Mouse (Mus musculus): Measurements from ENCODE around the gene Rsph14. TPM values are rescaled to one million over a fixed set of nuclear protein-coding genes. Genes with fewer than 3 reads are reported as not detected.
"Not testable (repeated sequence)": the region's sequence is repeated elsewhere in the genome, so short reads cannot be mapped to it uniquely, and the experiment has no call there.

Rsph14 gene
- total RNA-seq, 2 experiments from 2014 or later = 0.27 to 0.31 TPM

DNA sequence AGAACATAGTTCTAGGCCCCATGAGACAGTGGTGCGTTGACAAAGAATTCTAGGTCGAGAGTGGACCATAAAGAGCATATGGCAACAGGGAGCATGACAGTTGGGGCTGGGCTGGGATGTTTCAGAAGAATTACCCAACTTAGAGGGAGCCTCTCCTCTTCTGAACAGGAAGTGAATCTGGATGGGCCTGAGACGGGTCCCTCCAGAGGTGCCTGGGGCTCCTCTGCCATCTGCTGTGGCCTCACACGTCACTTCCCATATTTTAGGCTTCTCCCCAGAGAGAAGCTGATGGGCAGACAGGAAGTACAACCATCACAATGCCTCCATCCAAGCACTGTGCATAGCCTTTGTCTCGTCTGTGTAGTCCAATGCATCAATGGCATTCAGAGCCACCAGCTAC is 23.3 kb upstream of the Rsph14 start:
- no peak for DNase-seq (ENCODE audit: extremely low spot score in 1 of 2, low spot score in 1 of 2)

DNA sequence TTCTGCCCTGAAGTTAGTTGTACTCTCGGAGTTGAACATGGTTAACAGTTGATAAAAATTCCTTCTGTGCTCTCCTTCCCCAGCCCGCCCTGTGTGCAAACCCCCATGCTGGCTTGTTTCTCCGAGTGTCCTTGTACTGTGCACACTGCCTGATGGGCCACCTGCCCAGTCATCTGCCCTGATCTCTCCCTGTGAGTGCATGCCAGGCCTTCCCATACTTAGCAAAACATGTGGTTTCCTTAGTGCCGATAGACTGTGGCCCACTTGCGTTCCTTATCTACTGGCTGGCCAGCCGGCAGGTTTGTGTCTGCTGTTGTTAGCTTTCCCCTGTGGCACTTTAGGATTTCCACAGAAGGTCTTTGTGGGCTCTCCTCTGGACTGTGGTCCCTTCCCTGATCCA is 21.7 kb upstream of the Rsph14 start:
- no peak for DNase-seq (ENCODE audit: extremely low spot score in 1 of 2, low spot score in 1 of 2)

DNA sequence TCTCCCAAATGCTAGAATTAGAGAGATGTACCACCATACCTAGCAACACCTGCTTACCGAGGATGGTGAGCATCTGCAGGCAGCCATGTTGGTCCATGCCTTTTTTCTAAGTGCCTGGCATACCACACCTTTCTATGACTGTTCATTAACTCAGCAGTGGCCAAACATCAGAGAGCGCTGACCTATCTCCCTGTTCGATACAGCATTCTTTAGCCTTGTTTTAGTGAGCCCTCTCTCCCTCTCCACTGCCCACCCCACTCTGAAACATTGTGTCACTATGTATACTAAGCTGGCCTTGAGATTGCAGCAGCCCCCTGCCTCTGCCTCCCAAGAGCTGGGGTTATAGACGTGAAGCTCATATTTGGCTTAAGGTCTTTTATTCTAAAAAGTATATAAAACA is 21.3 kb upstream of the Rsph14 start:
- DNase-seq (ENCODE audit: extremely low spot score in 1 of 2, low spot score in 1 of 2) = no peak

DNA sequence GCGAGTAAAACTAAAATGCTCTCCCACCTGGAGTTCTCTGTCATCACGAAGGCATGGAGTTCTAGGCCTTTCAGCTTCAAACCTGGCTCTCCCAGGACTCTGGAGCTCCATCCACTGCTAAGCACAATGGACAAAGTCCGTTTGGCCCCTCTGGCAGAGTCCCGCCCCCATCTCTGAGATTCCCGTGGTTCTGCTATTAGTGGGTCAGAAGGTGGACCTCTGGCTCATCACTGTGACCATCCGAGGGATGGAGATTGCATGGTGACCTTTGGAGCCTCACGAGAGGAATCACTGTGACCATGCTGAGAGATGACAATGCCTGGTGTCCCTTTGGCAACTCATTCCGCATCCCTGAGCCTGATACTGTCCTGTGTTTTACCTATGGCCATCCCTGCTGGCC is 20.5 kb upstream of the Rsph14 start:
- no peak for DNase-seq (ENCODE audit: extremely low spot score in 1 of 2, low spot score in 1 of 2)

DNA sequence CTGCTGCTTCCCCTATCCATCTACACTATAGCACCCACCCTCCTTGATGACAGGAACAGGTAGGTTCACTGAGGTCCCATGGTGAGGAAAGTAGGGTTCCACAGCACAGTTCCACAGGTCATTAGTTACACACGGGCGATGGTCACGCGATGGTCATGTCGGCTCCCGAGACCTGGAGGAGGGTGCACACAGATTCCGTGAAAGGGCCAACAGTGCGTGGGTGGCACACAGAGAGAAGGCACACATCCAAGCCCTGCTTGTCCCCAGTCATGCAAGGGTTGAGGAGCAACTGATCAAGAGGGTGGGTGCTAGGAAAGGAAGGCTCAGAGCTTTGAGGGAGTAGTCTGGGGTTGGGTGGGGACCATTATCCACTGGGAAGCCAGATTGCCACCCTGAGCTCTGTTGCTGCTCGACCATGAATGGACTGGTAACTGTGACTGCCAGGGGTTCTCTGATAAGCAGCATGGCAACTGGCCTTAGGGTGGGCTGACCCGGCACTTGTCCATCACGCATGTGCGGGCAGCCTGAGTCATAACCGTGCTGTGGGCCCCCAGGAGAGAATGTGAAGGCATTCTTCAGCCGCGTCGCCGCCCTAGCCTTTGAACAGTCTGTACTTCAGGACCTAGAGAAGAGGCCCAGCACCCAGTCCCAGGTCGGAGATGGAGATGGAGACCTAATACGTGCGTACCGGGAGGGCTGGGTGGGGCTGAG is 19.1 kb upstream of the Rsph14 start:
- no peak for DNase-seq (ENCODE audit: extremely low spot score in 1 of 2, low spot score in 1 of 2)

DNA sequence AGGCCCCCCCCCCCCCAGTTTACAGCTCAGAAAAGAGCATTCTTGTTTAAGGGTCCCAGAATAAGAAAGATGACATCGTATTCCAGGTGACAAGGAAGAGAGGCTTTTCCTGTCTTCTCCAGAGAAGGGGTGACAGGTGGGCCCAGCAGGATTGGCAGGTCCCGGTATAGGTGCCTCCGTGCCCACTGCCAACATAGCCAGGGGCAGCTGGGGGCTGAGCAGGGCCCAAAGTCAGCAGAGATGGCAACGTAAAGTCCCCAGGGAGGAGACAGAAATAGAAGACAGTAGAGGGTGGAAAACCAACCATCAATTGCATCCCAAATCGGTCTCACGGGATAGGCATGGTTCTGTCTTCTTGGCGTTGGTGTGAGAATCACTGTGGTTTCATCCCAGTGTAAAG is 16.3 kb upstream of the Rsph14 start:
- no peak for DNase-seq (ENCODE audit: extremely low spot score in 1 of 2, low spot score in 1 of 2)

DNA sequence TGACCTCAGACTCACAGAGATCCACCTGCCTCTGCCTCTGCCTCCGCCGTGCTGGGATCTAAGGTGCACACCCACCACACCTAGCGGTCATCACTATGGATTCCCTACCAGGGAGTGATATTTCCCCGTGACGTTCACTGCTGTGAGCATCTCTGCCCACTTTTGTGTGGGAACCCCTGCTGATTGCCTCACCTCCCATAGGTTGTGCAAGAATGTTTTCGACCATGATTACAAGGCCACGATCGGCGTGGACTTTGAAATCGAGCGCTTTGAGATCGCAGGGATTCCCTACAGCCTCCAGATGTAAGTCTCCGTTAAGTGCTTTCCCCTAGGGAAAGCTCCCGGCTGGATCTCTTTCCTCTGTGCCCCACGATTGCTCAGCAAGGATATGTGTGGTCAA is 13.4 kb upstream of the Rsph14 start:
- no peak for DNase-seq (ENCODE audit: extremely low spot score in 1 of 2, low spot score in 1 of 2)

DNA sequence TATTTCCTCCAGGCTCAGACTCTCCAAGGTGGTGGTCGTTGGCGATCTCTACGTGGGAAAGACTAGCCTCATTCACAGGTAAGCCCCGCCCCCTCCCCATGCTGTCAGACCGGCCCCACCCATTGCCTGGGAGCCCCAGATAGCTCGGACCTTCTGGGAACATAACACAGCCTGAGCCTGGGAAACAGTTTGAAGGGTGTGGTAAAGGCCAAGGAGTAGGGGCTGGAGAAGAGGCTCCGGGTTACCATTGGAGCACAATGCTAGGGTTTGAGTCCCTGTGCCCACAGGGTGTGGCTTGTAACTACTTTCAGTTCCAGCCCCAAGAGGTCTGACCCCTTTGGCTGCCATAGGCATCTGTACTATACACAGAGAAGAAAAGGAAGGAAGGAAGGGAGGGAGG is 12.1 kb upstream of the Rsph14 start:
- DNase-seq (ENCODE audit: extremely low spot score in 1 of 2, low spot score in 1 of 2) = no peak

DNA sequence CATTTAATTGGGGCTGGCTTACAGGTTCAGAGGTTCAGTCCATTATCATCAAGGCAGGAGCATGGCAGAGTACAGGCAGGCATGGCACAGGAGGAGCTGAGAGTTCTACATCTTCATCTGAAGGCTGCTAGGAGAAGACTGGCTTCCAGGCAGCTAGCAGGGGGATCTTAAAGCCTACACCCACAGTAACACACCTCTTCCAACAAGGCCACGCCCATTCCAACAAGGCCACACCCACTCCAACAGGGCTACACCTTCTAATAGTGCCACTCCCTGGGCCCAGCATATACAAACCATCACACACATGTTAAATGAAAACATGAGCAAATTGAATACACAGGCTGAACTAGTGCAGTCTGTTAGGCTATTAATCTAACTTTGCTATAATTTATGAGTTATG is 9.7 kb upstream of the Rsph14 start:
- not testable (repeated sequence) for DNase-seq (ENCODE audit: extremely low spot score in 1 of 2, low spot score in 1 of 2)

DNA sequence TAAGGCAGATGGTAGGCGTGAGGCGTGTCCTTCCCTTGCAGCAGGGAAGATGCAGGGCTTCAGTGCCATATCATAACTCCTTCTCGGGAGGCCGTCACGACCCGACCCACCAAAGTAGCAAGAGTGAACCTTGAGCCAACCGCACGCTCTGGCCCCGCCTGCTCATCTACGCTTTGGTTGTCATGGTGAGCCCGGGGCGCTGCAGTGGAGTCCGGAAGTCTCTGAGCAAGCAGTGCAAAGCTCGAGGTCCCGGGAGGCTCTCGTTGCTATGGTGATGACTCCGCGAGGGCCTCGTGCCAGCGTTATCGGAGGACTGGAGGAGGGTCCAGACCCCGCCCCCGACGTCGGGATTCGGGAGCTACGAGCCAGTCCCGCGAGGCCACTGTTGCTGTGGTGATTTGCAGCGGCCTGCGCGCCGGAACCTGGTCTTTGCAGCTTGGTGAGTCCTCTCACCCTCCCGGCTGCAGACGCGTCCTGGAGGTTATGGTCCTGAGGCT is 4.5 kb upstream of the Rsph14 start, which contains the start of gene Rab36:
Gene Rab36, plus strand, starts transcription at position 176 of the 497 bp plus-strand sequence.
- peak; percentile 83 to 85 for DNase-seq (ENCODE audit: extremely low spot score in 1 of 2, low spot score in 1 of 2)

DNA sequence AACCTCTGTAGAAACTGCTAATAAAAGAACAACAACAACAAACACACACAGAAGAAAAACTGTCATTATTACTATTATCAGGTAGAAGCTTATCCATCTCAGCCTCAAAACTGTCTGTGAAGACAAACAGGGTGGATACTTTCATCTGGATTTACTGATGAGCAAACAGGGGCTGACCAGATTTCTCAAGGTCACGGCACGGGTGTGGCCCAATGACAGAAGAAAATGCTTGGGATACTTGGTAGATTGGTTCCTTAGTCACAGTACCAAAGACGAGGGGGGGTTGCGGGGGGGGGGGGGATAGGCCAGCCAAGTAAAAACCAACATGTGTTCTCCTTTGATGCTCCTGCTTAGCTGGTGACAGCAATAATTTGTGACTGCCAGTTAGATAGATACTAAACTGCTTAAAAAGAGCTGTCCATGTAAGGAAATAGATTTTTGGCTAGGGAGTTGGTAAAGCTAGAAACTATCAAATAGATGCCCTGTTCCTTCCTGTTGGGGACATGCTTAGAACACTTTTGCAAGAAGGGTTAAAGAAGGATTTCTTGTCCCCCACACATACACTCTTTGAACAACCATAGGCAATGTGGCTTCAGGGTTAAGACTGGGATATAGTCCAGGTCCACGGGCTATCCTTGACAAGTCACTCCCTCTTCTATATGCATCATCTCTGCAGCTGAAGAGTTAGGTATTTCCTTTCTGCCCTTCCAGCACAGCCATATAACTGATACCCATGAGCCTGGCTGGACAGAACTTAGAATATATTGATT is 856 bp downstream of the Rsph14 start:
- DNase-seq (ENCODE audit: extremely low spot score in 1 of 2, low spot score in 1 of 2) = no peak

DNA sequence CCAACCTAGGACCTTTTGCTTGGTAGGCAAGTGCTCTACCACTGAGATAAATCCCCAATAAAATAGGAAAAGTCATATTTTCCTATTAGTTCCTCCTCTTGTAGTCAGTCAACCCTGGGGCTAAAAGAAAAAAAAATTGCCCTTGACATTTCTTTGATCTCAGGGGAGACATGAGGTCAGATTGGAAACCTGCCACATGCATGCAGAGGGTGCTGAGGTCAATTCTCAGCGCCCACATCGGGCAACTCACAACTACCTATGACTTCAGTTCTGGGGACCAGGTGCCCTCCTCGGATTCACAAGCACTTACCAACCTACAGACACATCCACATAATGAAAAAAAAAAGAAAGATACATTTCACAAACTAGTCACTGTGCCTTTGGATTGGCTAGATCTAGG is 2.2 kb downstream of the Rsph14 start:
- DNase-seq (ENCODE audit: extremely low spot score in 1 of 2, low spot score in 1 of 2) = no peak

DNA sequence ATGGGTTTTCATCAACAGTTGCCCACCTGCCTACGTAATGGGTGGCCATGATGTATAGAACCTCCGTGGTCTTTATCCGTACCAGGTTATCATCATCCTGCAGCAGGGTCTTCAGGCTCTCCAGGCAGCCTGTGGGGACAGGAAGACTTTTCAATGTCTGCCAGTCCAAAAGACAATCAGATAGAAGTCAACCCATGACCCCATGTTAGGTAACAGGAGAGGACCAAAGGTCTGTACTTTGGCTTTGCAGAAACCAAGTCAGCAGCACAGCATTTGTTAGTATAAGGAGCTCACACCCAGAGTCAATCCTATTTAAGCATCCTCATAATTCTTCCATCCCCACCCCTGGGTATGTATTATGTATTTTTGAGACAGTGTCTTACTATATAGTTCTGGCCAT is 2.7 kb downstream of the Rsph14 start:
- DNase-seq (ENCODE audit: extremely low spot score in 1 of 2, low spot score in 1 of 2) = no peak

DNA sequence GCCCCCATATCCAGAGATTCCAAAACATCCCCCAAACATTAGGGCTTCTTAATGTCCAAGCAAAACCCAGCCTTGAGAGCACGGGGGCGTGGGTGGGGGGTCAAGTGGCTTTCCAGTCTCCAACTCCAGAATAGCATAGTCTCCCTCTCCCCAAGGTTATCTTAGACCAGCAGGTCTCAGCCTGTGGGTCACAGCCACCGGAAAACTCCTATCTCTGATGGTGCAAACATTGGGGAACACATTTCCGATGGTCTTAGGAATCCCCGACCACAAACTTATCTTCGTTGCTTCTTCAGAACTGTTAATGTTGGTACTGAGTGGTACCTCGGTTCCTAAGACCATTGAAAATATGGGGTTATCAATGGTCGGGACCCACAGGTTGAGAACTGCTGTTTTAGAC is 3.6 kb downstream of the Rsph14 start:
- no peak for DNase-seq (ENCODE audit: extremely low spot score in 1 of 2, low spot score in 1 of 2)

DNA sequence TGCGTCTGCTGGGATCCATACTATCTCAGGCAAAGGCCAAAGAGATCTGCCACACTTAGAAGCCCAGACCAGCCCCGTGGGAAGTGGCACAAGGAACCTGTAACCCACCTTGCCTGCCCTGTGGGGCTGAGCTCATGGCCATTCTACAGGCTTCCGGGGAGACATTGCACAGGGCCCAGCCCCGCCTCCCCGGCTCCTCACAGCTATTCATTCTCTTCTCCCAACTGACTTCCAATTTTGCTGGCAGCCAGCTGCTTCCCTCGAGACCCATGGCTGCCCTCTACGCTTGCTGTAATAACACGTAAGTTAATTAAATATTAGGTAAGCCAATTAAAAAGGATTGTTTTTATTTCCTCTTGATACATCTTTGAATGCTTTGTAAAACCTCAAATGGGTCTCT is 5.9 kb downstream of the Rsph14 start:
- no peak for DNase-seq (ENCODE audit: extremely low spot score in 1 of 2, low spot score in 1 of 2)

DNA sequence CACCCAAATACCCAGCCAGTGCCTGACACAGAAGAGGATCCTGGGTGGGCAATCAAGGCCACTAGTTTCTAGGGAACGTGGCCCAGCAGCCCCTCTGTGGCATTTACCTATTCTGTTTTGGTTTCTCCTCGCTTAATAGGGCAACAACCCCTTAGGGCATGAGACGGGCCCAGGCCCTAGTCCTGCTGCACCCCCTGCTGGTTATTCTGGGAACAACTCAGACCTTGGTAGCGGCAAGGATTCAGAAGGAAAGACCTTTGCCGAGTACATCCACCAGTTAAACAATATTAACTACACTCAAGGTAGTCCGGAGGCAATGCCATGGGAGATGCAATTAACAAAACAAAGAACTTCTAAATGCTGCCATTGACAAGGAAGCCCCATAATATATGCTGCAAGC is 11.2 kb downstream of the Rsph14 start:
- peak; percentile 87 to 95 for DNase-seq (ENCODE audit: extremely low spot score in 1 of 2, low spot score in 1 of 2)

DNA sequence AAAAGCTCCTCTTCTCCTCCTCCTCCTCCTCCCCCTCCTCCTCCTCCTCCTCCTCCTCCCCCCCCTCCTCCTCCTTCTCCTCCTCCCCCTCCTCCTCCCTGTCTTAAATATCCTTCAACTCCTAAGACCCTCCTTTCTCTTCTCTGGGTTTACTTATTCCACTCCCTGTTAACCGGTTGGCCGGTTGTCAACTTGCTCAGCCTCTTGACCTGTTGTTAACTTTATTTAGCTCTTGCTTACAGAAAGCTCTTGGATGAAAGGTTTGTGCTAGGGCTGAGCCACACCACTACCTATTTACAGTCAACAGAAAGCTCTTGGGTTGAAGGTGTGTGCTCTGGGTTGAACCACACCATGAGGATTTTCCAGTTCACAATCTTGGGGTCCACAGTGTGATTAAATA is 12.1 kb downstream of the Rsph14 start:
- no peak for DNase-seq (ENCODE audit: extremely low spot score in 1 of 2, low spot score in 1 of 2)

DNA sequence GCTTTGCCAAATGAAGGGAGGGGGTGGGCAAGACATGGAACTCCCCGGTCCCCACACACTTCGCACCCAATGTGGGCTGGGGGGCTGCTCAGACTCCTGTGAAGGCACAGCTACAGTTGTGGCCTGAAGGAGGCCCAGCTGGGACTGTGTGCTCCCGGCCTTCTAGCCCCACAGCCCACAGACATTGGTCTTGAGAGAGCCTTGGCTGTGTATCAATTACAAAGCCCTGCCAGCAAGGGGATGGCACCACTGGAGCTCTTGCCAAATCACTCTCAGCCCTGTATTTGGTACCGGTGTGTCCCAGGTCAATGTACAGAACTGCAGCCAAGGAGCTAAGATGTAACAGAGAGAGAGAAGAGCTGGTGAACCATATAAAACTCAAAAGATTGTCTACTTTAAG is 15.9 kb downstream of the Rsph14 start:
- no peak for DNase-seq (ENCODE audit: extremely low spot score in 1 of 2, low spot score in 1 of 2)

DNA sequence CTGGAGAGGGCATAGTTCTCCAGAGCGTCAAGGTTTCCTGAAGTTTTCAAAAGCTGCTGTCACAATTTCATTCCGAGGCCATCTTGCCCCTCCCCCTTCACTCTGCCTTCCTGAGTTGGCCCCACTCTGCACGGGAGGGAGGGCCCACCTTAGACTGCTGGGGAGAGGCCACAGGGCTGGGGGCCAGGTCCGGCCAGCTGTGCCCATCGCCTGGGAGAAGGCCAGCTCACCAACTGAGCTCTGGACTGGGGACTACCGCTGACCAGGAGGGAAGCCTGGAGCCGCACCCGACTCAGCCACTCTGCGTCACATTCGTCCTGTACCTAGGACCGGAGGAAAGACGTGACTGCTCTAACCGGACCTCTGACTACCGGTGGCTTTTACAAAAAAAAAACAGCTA is 16.9 kb downstream of the Rsph14 start:
- DNase-seq (ENCODE audit: extremely low spot score in 1 of 2, low spot score in 1 of 2) = no peak

DNA sequence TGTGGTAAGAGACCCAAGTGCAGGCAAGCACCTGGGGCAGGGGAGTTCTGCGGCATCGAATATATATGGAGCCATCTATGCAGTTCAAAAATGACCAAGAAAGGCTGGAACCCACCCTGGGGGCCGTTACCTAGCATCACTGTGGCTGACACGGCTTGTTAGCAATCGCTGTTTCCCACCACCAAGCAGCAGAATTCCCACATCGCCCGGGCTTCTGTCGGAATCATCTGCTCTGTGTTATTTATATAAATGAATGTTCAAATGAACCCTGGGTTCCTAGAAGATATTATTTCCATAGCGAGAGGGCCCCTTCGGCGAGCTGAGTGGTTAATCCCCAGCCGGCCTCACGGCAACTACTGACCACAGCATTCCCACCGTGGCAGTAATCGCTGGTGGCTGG is 21.7 kb downstream of the Rsph14 start:
- no peak for DNase-seq (ENCODE audit: extremely low spot score in 1 of 2, low spot score in 1 of 2)

DNA sequence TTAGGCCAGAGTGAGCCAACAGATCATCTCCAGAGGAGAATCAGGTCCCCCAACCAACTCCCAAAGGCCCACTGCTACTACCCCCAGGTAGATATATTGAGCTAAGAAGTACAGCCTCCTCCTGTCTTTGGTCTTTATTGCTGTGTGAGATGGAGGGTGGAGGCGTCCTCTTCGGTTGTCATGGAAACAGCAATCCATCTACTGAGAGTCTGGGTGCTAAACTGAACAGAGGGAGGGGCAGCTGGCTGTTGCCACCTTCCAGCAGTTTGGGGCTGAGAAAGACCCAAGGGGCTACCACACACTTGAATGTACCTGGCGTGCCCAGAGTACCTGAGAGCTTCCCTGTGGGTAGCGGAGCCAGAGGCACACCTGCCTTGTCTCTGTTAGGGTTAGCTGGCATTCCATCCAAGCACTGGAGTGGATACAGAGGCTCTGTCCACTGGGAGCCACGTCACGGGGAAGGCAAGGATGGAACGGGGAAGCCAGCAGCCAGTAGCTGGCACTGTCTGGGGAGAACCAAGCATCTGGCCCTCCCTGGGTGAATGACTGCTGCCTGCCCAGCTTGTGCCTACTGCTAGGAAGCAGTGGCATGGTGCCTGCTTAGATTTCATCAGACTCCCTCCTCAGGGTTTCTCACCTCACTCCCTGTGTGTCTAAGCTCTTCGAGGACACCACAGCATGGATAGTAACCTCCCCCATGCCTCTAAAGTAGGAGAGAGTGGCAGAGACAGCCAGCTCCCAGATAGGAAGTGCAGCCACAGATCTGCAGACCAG is 25.3 kb downstream of the Rsph14 start:
- no peak for DNase-seq (ENCODE audit: extremely low spot score in 1 of 2, low spot score in 1 of 2)

Data from layer of hippocampus, postnatal 25 days (tissue).